In the genomic region with DNA sequence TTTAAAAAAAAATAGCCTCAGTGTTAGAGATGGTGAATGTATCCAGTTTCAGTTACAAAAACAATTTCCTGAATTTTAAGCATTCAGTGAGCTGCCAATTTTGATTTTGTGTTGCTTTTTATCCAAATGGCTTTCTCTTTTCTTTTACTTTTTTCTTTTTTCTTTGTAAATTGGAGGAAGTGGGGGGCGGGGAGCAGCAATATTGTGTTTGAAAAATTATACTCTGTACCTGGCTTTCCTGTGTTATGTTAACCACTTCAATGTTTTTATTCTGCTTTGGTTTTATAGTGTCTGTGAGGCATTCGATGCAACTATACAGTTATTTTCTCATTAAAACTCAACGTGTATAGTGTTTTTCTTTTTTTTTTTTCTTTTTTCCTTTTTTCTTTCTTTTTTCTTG, we compare ENCODE assay signal across 21 mouse cellular contexts. TPM values are rescaled to one million over a fixed set of nuclear protein-coding genes. Genes with fewer than 3 reads are reported as not detected.
DNase-seq lines count a peak whose midpoint lies in the region; ATAC-seq lines count a peak whose summit lies in the region.
"Had no signal": no experiment of that assay in that cellular context is flagged by ENCODE, and none has a peak within 500 bp of the region (broad histone marks: within the 10 kb centered on the region; RNA-seq: fewer than 3 reads in every experiment).

No protein-coding gene starts in this region.

- peak; percentile 52 for DNase-seq in thymus, postnatal 14 days
- DNase-seq in right cerebral cortex, postnatal 14 days: no peak
- DNase-seq in layer of hippocampus, adult 11-12 months (ENCODE audit: low spot score): no peak
- DNase-seq in heart, postnatal 4 days: no peak
- DNase-seq: adrenal gland, postnatal 10 days; cerebellum, adult 11 months; cerebellum, adult 8-10 months; cerebellum, postnatal 14 days; embryo, embryonic 11 days; gastrocnemius, postnatal 10 days; heart, adult 2 months; heart, postnatal 36 days had no signal

- peak; percentile 38 for ATAC-seq in CD4-positive, CD25-positive, alpha-beta regulatory T cell, adult 4 months
- ATAC-seq in activated CD4-positive, CD25-positive, alpha-beta regulatory T cell, adult 4 months: peak; percentile 41
- ATAC-seq: forebrain, embryonic 14.5 days; hindbrain, embryonic 16.5 days had no signal

RNA-seq across cellular contexts. Expression of a gene that starts 19.5 kb away (rescaled TPM):
- 10 to 100 TPM in 1 of 2 experiments, 1 to 10 TPM in 1; 9.2 to 13.9 TPM for polyA plus RNA-seq in CD4-positive, CD25-positive, alpha-beta regulatory T cell, adult 4 months (2017; shearing (Covaris generic))
- 10 to 100 TPM; 14.3 to 17.3 TPM for polyA plus RNA-seq in activated CD4-positive, CD25-positive, alpha-beta regulatory T cell, adult 4 months (2017; shearing (Covaris generic))
- total RNA-seq in heart, postnatal 4 days (2021): not detected
- total RNA-seq: common myeloid progenitor, adult 5-6 weeks; gastrocnemius, postnatal 4 days; MEL had no signal
- polyA plus RNA-seq: erythroblast, embryonic 14.5 days; forebrain, embryonic 10.5 days; forebrain, embryonic 14.5 days had no signal

RNA-seq across cellular contexts. Expression of a gene that starts 59.6 kb away (rescaled TPM):
- 100 to 1,000 TPM in 1 of 2 experiments, 10 to 100 TPM in 1; 96.6 to 129 TPM for polyA plus RNA-seq in CD4-positive, CD25-positive, alpha-beta regulatory T cell, adult 4 months (2017; shearing (Covaris generic))
- polyA plus RNA-seq in activated CD4-positive, CD25-positive, alpha-beta regulatory T cell, adult 4 months (2017; shearing (Covaris generic)): 100 to 1,000 TPM; 170 to 200 TPM
- total RNA-seq in heart, postnatal 4 days (2021): 100 to 1,000 TPM; 182 to 189 TPM
